Mouse (Mus musculus) lung, postnatal 4 days (tissue): ENCODE measurements around the gene Olfr33.

Experiments
- DNase-seq, 2 experiments: peaks; one replicate each; pipeline ENCODE4 v3.0.0; 2021

The Olfr33 gene

DNA sequence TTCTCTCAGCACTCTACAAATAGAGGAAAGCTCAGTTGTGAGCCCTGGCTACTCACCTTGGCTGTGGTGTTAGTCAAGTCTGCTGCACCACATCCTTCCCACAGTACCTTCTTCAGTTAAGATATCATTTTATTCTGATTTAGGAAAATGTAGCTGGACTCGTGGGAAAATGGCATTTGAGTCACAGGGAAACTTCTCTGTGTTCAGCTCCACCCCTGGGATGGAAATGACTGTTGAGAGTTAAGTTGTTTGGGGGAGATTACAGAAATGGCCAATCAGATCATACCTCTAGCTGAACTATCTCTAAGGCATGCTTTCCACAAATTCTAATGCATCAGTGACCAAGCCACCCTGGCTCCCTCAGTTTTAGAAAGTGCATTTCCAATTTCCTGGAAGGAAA, at the start of gene Olfr33:
TSS of gene Olfr33 (minus strand) at position 101 of the 400 bp plus-strand sequence.
- no peak for DNase-seq

DNA sequence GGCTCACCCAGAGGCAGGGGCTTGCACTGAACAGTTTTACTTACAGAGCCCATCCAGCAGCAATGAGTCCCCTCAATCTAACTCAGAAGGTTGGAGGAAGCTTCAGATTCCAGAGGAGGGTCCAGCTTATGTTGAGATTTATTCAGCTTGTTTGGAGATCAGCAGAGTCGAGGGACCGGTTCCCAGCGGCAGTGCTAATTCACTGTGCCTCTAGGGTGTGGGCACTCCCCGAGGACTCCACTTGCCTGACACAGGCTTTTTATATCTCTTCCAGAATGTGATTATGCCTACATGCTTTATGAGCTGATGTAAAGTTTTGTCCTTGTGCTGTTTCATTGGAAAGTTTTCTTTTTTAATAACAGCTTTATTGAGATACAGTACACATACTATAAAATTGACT, 40.4 kb upstream of the Olfr33 start, which contains the start of the genes Olfr560 and Olfr78:
TSS of gene Olfr560 (minus strand) at position 101 of the 400 bp plus-strand sequence.
TSS of gene Olfr78 (minus strand) at position 206 of the 400 bp plus-strand sequence.
- DNase-seq = no peak

DNA sequence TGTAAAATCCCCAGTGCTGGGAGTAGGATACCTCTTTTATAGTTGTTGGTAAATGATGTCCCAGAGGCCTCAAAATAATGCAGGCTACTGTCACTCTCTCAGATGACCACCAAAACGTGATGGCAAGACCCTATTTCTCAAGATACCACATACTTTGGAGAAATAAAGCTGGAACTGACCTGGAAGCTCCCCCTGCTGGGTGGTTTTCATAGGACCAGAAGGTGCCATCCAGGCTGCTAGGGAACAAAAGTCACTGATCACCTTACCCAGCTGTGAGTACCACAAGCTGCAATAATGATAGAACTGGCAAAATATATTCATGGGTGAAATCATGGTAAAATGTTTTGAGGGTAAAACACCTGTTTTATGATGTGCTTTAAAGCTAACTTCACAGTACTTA, 33.2 kb upstream of the Olfr33 start:
- DNase-seq = no peak

DNA sequence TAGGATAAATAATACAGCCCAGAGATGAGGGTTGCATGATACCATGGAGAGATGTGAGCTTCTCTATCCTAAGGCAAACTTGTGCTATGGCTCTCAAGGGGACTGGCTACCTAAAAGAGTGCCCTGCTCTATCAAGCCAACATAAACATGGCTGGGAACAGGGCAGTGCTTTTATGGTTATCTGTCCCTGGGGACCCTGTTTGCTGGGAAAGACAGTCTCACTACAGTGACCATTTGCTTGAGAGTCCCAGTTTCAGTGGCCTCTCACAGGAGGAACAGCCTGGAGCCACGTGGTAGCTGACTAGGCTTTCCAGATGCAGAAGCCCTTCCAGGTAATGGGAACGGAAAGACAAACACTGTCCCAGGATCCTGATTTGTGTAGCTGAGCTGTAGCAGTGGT, 18.8 kb upstream of the Olfr33 start:
- DNase-seq = no peak

DNA sequence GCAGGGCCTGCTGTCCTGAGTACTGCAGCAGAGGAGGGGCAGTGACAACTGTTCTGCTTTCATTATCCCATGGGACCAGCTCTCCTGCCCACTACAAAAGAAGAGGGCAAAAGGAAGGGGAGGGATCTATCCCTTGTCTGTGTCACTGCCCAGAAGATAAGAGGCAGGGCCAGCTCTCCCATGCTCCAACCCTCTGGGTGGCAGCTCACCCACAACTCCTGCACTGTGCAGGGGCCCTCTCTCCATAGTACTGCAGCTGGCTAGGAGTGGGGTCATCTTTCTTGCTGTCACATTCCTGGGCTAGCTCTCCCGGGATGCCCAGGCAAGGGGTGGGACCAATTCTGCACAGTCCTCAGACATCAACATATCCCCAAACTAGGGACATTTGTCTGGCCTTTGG, 14.9 kb upstream of the Olfr33 start:
- no peak for DNase-seq

DNA sequence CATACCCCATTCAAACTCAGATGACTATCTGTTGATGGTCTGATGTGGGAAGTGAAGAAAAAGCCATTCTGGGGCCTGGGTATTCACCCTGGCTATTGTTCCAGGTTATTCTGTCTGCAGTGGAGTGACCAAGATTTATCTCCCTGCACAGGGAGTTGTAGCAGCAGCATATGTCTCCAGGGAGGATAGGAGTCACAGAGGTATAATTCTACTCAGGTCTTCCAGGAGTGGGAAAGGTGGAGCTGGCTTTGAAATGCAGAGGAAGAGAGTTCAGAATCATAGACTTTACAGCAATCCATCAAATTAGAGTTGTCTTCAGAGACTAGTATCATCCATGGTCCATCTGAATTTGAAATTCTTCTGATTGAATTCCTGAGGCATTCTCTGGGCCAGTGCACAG, 8.5 kb upstream of the Olfr33 start, which contains the start of gene Olfr559:
TSS of gene Olfr559 (minus strand) at position 101 of the 400 bp plus-strand sequence.
- no peak for DNase-seq

DNA sequence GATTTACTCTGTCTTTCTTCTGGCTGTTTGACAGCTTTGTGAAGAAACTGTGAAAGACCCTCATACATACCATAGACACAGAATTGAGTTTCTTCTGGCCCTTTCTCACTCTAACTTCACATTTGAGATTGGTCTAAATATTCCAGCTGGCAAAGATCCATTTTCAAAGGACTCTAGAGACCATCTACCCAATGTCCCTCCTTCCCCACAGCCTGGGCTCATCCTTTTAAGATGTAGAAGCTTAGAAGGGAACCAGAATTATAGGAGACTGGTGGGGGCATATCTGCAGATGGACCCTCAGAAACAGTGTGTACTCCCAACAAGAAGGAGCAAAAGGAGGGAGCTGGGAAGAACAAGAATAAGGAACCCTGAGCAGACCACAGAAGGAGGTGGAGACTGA, 17.0 kb downstream of the Olfr33 start, which contains the start of gene Olfr558:
TSS of gene Olfr558 (plus strand) at position 301 of the 400 bp plus-strand sequence.
- no peak for DNase-seq

DNA sequence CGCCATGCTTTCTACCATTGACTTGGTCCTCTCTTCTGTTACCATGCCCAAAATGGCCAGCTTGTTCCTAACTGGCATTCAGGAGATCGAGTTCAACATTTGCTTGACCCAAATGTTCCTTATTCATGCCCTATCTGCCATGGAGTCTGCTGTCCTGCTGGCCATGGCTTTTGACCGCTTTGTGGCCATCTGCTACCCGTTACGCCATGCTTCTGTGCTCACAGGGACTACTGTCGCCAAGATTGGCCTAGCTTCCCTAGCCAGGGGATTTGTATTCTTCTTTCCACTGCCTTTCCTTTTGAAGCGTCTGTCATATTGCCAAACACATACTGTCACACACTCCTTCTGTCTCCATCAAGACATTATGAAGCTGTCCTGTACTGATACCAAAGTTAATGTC, 20.4 kb downstream of the Olfr33 start:
- DNase-seq = no peak

DNA sequence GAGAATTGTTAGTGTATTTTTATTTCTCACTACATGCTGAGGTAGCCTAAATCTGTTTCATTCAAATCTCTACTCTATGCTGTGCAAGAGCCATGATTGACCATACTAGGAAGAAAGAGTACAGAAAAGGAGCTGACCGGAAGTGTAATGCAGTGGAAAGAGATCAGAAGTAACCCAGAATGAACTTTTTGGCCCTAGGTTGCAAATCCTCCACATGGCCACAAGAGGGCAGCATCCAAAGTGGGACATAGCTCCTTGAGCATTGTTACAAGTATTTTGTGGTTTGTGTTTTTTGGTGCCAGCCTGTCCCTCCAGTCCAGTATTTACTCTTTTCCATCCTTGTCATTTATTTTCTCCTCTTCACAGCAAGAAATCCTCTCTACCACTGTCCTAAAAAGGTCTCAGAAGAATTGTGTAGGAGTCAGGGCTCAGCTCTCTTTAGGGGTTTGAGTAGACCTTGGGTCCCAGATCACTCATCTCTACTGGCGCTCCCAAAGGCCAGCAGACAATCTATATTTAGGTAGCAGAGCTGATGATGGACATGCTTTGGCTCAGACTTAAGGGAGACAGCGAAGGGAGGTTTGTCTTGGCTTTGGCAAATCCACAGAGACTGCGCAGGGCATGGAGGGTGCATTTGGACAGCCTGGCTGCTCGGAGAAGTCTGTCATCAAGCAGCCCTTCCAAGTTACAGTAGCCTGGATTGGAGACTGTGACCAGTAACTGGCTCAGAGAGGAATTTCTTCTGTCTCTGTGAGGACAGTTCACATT, 23.3 kb downstream of the Olfr33 start, which contains the start of gene Olfr557:
TSS of gene Olfr557 (plus strand) at position 553 of the 768 bp plus-strand sequence.
- peak in 1 of 2 experiments; percentile 44 for DNase-seq

DNA sequence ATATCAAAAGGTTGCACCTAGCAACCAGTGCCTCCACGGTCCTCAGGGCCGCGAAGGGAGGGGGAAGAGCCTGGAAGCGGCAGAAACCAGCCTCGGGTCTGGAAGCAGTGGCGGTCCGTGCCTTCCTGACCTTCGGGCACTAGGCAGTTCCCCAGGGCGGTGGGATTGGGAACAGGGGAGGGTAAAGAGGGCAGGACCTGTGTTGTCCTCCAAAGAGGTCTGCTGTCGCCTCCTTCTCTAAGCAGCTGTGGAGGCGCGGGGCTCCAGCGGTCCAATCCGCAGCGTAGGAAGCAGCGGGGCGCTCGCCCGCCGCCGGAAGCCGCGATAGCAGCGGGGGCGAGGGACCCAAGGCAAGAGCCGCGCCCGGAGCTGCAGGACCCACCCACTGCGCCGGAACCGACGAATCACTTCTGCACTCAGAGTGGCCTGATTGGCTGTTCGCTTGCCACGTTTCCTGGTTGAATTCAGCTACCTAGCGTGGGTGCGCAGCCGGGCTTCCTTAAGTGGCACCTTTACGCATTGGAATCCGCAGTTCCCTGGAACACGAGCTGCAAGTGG, 31.8 kb downstream of the Olfr33 start, which contains the start of gene Trim68:
TSS of gene Trim68 (minus strand) at position 384 of the 558 bp plus-strand sequence.
- peak; percentile 91 to 95 for DNase-seq

DNA sequence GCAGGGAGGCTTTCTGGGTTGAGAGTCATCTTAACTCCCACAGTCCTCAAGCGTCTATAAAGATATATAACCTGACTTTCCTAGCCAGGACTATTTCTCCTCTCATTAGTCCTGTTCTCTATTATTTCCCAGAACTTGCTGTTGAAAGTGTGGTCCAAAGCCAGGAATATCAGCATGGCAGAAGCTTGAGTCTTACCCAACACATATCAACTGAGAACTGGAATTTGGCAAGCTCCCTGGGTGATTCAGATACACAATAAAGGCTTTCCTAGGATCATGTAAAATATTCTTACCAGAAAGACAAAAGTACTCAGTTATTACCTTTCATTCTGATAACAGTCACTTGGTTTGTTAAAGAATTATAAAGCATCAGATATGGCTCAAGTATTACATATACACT, 37.0 kb downstream of the Olfr33 start:
- no peak for DNase-seq

DNA sequence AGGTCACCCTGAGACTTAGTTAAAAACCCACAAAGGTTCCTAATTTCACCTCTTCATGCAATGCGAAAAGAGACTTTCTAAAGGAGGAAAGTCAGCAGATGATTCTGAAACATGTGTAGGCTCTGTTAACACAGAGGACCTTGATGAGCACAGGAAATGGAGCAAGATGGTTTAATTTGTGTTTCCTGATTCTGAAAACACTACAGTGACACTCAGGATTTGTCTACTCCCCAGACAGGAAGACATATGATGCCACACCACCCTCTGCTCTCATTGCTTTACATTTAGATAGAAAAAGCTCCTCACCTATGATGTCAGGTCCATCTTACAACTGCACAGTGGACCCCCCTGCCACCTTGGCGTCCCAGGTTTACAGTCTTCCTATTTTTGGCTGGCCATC, 42.6 kb downstream of the Olfr33 start:
- DNase-seq = no peak

DNA sequence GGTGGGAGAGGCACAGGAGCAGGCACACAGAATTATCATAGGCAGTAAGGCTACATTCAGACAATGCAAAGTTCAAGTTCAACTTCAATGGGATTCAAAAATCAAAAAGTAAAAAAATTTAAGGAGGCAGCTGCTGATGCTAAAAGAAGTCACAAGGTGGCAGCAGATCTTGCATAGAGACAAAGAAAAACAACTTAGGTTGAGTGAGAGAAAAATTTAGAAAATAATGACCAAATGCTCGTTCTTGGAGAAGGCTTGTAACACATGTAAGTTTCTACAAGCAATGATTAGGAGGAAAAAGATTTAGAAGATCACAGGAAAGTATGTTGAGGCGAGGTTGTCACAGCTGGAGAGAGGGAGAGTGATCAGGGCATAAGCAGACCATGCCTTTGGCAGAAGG, 53.5 kb downstream of the Olfr33 start:
- DNase-seq = no peak

DNA sequence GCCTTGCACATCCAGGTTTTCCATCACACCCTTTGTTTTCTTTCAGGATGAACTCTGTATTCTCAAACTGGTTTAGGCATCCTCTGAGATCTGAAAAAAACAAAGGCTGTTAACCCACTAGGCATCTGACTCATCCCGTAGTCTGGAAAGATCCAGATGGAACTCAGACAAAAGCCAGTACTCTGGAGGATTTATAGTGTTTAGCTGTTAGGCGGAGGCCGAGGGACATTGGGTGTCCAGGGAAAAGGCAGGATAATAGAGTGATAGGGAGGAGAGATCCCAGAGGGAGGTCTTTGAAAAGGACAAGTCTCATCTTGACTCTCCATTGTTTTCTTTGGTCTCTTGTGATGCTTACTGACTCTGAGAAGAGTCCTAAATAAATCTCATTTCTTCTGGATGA, 54.3 kb downstream of the Olfr33 start, which contains the start of gene Olfr556:
TSS of gene Olfr556 (plus strand) at position 301 of the 400 bp plus-strand sequence.
- no peak for DNase-seq
